Mouse (Mus musculus) spleen, postnatal 4 days (tissue): Measurements from ENCODE around the gene Hspb8.
"Not testable (repeated sequence)": the region's sequence is repeated elsewhere in the genome, so short reads cannot be mapped to it uniquely, and the experiment has no call there.

Experiments used
- DNase-seq, 2 experiments: peaks; one replicate each; pipeline ENCODE4 v3.0.0; 2022; ENCODE audit warnings: low spot score in 2 of 2

The Hspb8 gene

DNA sequence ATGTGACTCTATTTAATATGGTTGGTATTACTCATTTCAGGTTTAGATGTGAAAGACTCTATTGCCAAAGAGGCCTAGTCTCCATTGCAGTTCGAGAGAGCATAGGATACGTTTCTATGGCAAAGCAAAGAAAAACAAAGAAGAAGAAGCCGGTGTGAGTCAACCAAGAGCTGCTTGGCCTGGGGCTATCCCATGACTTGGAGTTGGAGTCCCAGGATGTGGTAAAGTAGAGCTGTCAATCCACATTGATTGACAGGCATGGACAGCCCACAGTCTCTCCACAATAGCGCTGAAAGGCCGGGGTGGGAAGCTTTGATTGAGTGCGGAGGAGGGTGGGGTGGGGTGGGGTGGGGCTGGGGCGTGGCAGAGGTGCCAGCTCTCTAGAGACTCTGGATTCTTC is 10.2 kb upstream of the Hspb8 start:
- no peak for DNase-seq

DNA sequence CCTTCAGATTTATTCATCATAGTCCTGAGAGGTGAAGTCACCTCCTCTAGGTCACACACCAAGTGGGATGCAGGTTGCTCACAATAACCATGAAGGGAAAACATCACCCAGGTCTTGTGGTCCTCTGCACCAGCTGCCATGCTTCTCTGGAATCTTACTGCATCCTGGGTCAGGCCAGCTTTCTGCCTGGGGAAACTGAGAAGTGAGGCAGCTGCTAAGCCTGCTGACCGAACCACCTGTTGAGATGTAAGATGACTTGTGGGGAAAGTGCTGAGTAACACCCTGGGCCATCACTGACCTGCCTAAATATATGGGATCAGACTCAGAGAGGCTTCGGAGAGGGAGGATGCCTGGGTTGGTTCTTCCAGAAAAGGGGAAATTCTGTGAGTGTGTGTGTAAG is 4.0 kb upstream of the Hspb8 start:
- DNase-seq = no peak

DNA sequence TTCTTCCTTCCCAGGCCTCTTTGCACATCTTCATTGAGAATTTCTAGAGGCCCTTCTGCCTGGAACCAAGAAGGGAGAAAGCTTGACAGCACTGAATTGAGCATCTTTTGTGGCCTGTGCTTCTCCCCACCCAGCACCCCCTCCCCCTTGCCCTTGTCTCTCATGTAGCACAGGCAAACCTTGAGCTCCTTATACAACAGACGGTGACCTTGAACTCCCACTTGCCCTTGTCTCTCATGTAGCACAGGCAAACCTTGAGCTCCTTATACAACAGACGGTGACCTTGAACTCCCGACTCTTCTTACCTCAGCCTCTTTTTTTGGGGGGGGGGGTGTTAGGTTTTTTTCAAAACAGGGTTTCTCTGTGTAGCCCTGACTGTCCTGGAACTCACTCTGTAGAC is 3.0 kb upstream of the Hspb8 start:
- not testable (repeated sequence) for DNase-seq

DNA sequence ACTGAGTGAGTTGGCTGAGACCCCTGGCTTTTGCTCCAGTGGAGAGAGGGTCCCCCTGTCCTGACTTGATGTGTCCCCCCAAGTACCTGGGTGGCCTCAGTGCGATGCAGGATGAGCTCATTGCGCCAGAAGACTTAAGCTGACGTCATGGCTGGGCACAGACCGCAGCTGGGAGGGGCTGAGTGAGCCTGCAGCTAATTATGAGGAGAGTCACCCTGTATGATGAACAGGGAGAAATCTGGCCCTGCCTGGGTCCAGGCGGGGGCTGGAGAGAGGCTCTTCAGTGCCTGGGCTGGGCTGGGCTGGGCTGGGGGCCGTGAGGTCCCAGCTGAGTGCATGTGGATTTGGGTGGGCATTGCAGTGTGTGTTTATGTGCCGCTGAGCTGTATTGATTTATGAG is 2.6 kb upstream of the Hspb8 start:
- DNase-seq = no peak

DNA sequence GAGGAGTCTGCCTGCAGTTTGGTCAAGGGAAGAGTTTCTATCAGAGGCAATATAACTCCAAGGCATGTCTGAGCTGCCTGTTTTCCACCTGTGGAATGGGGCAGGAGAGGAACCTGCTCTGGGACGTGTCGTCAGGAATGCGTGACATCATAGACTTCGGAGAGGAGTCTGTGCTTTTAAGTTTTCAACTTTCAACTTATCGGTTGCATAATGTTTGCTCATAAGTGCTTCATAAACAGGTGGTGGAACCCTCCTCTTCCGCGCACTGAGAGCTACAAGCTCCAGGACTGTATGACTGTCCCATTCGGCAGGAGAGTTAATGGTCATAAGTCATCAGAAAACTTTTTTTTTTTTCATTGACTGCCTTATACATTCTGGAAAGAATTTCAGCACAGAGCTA is 1.1 kb upstream of the Hspb8 start:
- no peak for DNase-seq

DNA sequence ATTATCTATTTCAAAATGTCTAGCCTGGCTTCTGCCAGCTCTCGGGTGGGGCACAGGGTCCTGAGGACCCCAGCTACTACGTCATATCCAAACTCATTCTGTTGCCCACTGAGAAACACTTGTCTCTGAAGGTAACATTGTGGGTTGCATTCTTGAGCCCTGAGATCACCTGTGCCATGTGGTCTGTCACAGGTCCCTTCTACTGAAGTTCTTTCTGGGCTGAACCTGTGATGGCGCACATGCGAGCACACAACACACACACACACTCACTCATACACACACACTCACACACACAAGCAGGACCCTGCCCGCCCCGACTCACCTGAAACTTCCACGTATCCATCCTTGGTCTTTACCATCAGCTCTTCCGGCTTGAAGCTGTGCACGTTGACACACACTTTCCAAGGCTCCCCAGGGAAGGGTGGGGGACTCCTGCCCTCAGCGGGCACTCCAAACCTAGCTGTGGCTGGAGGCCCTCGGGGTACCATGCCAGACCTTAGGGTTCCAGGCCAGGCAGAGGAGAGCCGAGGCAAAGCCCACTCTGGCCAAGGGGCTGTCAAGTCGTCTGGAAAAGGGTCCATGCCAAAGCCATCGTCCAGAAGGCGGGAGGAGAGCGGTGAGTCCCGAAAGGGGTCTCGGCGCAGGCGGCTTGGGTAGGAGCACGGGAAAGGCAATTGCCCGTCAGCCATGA is 728 bp downstream of the Hspb8 start:
- no peak for DNase-seq

DNA sequence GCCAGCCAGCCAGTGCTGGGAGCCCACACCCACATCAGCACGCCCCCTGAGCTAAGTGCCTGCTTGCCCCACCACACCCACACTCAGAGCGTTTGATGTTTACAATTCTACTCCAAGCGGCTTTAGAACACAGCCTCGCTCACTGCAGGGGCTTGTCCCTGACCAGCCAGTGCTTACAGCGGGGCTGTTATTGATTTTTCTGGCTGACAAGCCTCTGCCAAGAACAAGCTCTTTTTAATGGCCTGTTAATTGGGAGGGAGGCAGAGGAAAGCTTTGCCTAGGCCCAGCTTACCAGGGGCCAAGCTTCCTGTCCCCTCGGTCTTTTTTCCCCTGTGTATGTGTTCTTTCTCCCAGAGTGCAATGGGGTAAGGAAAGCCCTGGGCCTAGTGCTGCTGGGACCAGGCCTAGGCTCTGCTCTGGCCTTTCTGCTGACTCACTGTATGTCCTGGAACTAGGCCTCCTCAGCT is 1.9 kb downstream of the Hspb8 start:
- DNase-seq = no peak

DNA sequence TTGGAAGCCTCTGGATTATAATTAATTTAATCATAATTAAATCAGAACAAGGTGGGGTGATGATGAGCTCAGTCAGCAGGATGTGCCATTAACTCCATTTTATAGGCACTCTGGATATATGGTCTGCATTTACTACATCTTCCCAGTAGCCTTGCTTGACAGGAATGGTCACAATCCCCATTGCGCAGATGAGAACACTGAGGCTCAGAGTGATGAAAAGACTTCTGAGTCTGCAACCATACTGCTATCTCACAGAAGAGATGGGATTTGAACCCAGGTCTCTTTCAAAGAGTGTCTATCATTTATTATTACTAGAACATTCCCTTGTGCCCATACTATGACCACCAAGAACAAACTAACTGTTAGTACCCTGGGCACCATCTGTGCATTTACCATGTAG is 2.5 kb downstream of the Hspb8 start:
- no peak for DNase-seq

DNA sequence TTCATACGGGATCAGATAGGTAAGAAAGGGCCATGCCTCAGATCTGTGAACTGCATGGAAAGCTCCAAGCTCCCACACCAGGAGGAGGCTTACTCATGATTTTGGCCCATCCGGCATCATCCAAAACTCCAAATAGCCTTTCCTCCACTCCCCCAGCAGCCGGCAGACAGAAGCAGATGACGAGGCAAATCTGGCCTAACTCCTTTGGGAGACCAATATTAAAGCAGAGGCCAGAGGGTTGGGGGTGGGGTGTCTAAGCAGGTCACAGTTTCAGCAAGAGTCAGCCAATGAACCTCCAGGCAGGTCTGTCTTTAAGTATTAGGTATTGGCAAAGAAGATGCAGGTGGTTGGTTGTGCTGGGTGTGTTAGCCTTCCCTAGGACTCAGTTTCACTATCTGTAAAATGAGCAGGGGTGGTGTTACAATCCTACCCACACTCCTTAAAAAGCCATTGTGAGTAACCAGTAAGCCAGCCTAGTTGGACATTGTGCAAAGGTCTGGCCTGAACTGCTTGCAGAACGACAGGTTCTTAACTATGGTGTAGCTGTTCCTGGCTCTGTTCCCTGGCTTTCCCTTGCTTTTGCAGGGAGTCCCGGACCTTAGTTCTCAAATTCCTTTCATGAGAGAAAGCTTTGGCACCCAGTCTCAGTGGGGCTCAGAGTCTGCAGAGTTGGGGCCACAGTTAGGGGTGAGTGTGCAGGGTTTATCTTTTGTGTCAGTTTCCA is 3.2 kb downstream of the Hspb8 start:
- DNase-seq = no peak

DNA sequence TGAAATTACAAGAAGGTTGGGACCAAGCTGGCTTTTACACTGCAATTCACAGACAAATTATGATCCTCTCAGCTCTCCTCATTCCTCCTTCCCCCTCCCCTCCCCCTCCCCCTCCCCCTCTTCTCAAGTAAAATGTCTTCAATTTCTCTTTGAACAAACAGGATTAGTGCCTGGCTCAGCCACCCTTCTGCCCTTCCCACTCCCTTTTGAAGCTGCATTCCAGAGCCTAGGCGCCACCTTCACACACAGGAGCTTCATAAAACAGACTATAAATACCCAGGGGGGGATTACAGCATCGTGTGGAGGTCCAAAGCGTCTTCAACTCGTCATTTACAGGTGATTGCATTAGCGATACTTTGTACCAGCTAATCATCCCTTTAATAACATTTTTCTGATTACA is 6.5 kb downstream of the Hspb8 start:
- no peak for DNase-seq

DNA sequence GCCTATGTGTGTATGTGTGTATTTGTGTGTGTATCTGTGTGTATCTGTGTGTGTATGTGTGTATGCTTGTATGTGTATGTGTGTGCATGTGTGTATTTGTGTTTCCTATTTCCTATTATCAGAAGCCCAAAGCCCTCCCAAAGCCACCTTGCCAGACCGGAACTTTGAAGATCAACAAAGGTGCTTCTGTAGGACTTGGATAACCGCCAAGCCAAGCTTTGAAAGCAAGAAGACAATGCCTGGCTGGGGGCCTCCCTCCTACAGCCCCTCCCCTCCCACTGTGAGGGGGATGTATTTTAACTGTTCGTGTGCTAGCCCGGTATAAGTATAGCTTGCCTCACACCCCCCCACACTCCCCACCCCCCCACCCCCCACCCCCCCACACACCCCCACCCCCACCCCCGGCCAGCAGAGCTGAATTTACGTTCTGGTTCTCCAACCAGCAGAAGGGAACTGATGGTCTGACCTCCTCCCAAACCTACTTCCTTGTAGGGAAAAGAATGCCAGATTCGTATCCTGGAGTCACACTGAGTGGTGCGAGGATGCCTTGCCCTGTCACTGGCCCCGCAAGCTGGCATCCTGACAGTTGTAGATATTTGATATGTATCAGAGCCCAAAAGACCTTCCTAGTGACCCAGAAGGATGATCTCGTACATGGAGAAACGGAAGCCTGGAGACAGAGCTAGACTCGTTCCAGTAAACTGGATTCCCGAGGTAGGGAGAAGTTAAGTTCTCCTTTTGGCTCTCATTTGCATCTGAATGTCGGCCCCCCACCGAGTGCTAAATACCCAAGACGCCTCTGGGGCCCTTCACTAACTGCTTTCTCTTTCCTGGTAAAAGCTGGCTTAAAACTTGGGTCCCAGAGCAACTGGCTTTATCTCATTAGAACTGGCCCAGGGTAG is 12.7 kb downstream of the Hspb8 start:
- no peak for DNase-seq

DNA sequence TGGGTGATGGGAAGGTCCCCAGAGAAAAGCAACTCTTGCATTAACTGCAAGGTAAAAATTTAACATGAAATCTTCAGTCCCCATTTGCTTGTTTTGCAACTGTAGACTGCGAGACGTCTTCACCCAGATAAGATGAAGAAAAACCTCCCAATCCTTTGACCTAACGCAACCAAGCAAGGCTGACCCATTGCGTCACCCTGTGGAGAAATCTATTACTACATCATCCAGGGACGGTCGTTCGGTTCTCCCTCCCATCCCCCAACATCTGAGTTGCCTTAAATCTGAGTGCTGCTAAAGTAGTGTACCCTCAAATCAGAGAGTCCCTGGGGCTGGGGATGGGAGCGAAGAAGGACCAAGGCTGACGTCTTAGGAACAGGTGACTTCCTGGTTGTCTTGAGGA is 13.7 kb downstream of the Hspb8 start:
- DNase-seq = no peak

DNA sequence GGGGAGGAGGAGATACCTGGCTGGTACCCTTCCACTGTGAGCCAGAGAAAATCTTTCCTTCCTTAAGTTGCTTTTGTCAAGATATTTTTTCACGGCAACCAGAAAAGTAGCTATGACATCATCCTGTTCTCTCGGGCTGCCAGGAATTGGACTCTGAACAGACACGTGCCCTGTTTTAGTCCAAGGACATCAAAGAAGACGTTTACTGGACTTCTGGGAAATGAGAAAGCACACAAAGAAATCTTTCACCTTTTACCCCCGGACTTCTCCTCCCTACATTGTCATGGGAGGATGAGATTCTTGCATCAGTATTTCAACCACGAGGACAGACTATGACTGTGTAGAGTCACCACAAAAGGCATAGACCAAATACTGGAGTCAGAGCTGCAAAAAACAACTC is 14.7 kb downstream of the Hspb8 start:
- no peak for DNase-seq

DNA sequence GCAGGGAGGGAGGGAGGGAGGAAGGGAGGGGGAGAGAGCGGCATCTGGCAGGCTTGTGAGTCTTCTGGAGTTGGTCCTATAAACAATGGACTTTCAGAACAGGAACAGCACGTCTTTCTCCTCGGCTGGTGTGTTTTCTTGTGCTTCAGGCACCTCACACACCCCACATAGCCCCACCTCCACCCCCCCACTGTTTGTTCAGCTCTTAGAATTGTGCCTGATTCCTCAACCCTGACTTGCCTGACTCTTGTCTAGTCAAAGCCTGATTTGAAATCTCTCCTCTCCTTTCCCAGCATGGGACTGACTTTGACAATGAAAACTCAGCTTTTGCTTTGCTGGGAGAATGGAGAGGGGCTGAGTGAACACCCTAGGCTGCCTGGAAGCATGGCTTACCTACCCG is 15.3 kb downstream of the Hspb8 start:
- DNase-seq = no peak

DNA sequence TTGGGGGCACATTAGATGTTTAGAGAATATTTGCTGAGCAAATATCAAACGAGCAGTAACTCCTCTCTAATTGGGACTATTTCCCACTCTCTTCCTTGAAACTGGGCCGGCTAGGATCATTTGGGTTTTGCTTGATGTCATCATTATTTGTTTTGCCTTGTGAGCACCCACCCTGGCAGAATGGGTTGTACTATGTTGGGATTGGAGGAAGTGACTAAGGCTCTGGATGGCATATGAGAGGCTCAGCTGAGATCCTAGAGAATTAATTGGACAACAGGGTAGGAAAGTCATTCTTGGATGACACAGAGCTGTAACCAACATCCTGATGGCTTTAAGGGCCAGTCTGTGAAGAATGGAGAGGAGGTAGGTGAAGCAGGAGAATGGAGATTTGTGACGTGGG is 16.2 kb downstream of the Hspb8 start:
- DNase-seq = no peak

DNA sequence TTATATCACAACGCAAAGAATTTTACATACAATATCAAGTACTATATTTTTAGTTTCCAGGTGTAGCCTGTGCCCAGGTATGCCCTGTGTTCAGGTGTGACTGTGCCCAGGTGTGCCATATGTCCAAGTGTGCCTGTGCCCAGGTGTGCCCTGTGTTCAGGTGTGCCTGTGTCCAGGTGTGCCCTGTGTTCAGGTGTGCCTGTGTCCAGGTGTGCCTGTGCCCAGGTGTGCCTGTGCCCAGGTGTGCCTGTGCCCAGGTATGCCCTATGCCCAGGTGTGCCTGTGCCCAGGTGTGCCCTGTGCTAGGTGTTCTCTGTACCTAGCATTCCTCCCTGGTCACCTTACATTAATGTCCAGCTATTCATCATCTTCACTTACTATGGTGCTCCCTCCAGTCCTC is 16.7 kb downstream of the Hspb8 start:
- no peak for DNase-seq

DNA sequence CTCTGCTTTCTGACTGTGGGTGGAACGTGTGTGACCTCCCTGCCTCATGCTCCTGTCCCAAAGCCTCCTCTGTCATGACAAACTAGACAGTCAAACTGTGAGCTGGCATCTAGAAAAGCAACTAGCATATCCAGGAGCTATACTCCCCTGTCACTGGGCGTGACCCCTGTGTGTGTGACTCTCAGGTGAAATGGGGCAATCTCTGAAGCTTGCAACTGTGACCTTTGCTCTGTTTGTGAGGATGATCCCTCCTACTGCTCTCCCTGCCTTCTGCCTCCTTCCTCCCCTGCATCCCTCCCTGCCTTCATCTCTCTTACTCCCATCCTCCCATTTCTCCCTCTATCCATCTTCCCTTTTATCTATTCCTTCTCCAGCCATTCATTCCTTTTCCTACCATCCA is 18.6 kb downstream of the Hspb8 start:
- DNase-seq = no peak

DNA sequence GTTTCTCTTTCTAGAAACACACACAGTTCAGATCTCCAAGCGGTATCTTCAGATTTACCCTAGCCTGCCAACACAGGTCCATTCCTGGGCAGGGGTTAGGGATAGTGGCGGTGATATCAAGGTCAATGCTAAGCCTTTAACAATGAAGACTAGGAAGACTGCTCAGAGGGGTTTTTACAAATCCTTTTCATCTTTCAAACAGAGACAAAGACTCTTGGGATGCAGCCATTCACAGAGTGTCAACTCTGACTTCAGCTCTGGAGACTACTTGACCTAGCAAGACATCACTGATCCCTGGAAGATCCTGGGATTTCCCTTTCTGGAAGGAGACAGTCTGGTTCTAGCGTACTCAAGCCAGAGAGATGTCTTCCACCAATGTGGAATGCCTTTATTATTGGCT is 21.9 kb downstream of the Hspb8 start:
- DNase-seq = no peak

DNA sequence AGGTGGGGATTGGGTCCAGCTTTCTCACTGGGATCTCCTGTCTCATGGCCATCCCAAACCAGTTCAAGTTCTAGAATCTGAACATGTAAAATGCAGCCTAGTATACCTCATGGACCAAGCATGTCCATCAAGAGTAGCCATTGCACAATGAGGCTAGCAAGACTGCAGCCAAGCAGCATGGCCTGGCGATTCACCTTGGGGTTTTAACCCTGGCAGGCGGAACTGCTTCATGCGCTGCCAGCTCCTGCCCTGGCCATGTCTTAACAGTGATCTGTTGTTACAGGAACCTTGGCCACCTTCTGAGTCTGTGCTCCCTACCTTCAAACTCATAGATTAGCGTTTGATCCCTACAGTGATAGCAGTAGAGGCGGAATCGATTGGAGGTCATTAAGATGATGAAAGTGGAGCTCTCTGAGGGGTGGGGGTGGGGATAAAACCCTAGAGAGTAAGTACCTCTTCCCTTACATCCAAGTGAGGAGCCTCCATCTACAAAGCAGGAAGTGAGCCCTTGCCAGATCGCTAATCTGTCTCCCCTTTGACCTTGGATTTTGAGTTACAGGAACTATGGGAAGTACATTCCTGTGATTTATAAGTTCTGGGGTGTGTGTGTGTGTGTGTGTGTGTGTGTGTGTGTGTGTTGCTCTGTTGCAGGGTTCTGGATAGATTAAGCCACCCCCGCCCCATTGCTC is 22.5 kb downstream of the Hspb8 start:
- DNase-seq = no peak

DNA sequence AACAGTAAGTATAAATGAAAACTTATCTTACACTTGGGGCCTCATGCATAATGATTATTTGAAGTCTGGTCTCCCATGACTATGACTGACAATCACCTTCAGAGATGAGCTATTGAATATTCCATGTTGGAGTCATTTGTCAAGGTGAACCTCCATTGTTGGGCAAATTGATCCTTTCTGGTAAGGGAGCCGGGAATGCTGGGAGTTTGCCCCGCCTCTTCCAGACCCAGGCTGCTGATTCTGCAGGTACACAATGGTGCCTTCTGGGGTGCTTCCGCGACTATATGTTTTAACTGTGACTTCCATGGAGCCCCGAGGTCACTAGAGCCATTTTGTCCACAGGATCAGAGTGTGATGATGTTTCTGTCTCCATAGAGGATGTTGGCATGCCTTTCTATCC is 26.6 kb downstream of the Hspb8 start:
- DNase-seq = no peak

DNA sequence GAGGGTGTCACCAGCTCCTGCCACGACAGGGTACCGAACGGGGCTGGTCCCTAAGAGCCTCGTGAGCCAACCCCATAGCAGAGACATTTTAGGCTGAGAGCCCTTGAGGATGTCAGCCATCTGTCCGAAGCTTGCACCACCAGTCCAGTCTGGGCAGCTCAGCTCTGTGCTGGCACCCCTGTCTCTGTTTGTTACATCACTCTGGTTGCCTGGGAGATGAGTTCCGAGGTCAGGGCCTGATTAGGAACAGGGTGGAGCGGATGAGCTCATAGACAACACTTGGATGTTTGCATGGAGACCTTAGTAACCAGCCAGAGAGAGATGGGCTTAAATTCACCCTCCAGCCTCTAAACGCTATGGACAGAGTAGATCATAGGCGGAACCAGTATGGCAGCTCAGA is 30.1 kb downstream of the Hspb8 start:
- no peak for DNase-seq
